Mouse (Mus musculus) megakaryocyte progenitor cell, adult 5-6 weeks (primary cell): Measurements from ENCODE around the gene B3gat3. TPM values are rescaled to one million over a fixed set of nuclear protein-coding genes. Genes with fewer than 3 reads are reported as not detected.
A peak's percentile ranks its signal among the peaks of the same experiment; 100 is the strongest.

ENCODE experiments used
- ATAC-seq: replicated peaks from 2 replicates; pipeline ENCODE4 v1.8.0; 2016; ENCODE audit warnings: mild to moderate bottlenecking, moderate TSS enrichment, inconsistent platforms; ENCODE audit not compliant: poor library complexity
- total RNA-seq, 2 experiments: library from RNA; stranded (forward) in 1 of 2; stranded (reverse) in 1 of 2; fragments of 157-497, 149-512 nt in 1 of 2; fragments of 200-1000 nt in 1 of 2; gene quantifications; 2 replicates each; pipeline versions ENCODE4 v1.2.3 to v1.2.4; 2015 to 2017

Gene B3gat3
- total RNA-seq, 2 experiments from 2014 or later: 12.7 to 21.6 TPM

GRCm38 (mm10) chr19:8975491-8975890 lies 55.3 kb downstream of the B3gat3 start:
- ATAC-seq: no peak

DNA sequence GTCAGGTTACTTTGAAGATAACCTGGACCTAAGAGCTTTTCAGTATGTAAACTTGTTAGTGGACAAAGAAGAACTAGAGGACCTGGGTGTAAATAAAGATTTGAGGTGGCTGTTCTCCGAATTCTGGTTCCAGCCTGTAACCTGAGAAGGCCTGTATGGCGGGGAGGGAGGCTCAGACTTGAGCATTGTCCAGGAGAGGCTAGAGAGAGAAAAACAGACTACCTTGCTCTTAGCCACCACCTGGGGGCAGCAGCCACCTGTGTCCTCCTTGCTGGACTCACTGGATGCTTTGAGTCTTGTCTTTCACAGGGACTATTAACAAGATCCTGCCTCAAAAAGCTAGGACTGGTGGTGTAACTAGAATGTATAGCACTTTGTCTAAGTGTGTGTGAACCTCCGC lies 56.4 kb downstream of the B3gat3 start:
- peak; percentile 62 for ATAC-seq

Other genes starting within 250 kb of the B3gat3 start
Only the 30 nearest of the 32 such genes appear.
- gene Wdr74, start 184.5 kb upstream of the B3gat3 start, total RNA-seq (2015): 111 and 112 TPM in 2 replicates
- gene Wdr74, start 184.5 kb upstream of the B3gat3 start, total RNA-seq (2017): 102 TPM in 2 replicates
- gene 1700092M07Rik, start 179.7 kb upstream of the B3gat3 start, total RNA-seq (2015): 1.2 and 4.4 TPM in 2 replicates
- not detected in 2 replicates for gene 1700092M07Rik, start 179.7 kb upstream of the B3gat3 start, total RNA-seq (2017)
- 32.5 and 45.3 TPM in 2 replicates for gene Stx5a, start 179.0 kb upstream of the B3gat3 start, total RNA-seq (2015)
- gene Stx5a, start 179.0 kb upstream of the B3gat3 start, total RNA-seq (2017): 54.1 and 54.8 TPM in 2 replicates
- 339 and 367 TPM in 2 replicates for gene Nxf1, start 163.3 kb upstream of the B3gat3 start, total RNA-seq (2015)
- gene Nxf1, start 163.3 kb upstream of the B3gat3 start, total RNA-seq (2017): 76.5 and 91.9 TPM in 2 replicates
- 64.4 and 69.2 TPM in 2 replicates for gene Tmem223, start 149.4 kb upstream of the B3gat3 start, total RNA-seq (2015)
- 36.2 and 37.0 TPM in 2 replicates for gene Tmem223, start 149.4 kb upstream of the B3gat3 start, total RNA-seq (2017)
- gene Tmem179b, start 145.9 kb upstream of the B3gat3 start, total RNA-seq (2015): 109 and 124 TPM in 2 replicates
- 73.9 and 87.1 TPM in 2 replicates for gene Tmem179b, start 145.9 kb upstream of the B3gat3 start, total RNA-seq (2017)
- 5.8 and 6.4 TPM in 2 replicates for gene Taf6l, start 134.0 kb upstream of the B3gat3 start, total RNA-seq (2015)
- gene Taf6l, start 134.0 kb upstream of the B3gat3 start, total RNA-seq (2017): 9.7 and 12.8 TPM in 2 replicates
- 142 and 164 TPM in 2 replicates for gene Polr2g, start 121.8 kb upstream of the B3gat3 start, total RNA-seq (2015)
- 68.1 and 83.9 TPM in 2 replicates for gene Polr2g, start 121.8 kb upstream of the B3gat3 start, total RNA-seq (2017)
- 1.8 and 2.8 TPM in 2 replicates for gene Zbtb3, start 117.8 kb upstream of the B3gat3 start, total RNA-seq (2015)
- 2.1 and 2.4 TPM in 2 replicates for gene Zbtb3, start 117.8 kb upstream of the B3gat3 start, total RNA-seq (2017)
- gene Ttc9c, start 101.0 kb upstream of the B3gat3 start, total RNA-seq (2015): 29.0 and 31.0 TPM in 2 replicates
- gene Ttc9c, start 101.0 kb upstream of the B3gat3 start, total RNA-seq (2017): 65.6 and 73.3 TPM in 2 replicates
- gene Hnrnpul2, start 100.4 kb upstream of the B3gat3 start, total RNA-seq (2015): 56.7 and 59.5 TPM in 2 replicates
- gene Hnrnpul2, start 100.4 kb upstream of the B3gat3 start, total RNA-seq (2017): 64.7 and 77.8 TPM in 2 replicates
- 0.76 TPM in 1 of 2 replicates, not detected in the other for gene AC129217.1, start 90.6 kb upstream of the B3gat3 start, total RNA-seq (2015)
- not detected in 2 replicates for gene AC129217.1, start 90.6 kb upstream of the B3gat3 start, total RNA-seq (2017)
- 58.3 and 63.4 TPM in 2 replicates for gene Bscl2, start 82.9 kb upstream of the B3gat3 start, total RNA-seq (2015)
- gene Bscl2, start 82.9 kb upstream of the B3gat3 start, total RNA-seq (2017): 28.8 and 31.6 TPM in 2 replicates
- 0.07 and 0.22 TPM in 2 replicates for gene Gng3, start 81.2 kb upstream of the B3gat3 start, total RNA-seq (2015)
- not detected in 2 replicates for gene Gng3, start 81.2 kb upstream of the B3gat3 start, total RNA-seq (2017)
- not detected in 2 replicates for gene Lrrn4cl, start 69.6 kb upstream of the B3gat3 start, total RNA-seq (2015)
- gene Lrrn4cl, start 69.6 kb upstream of the B3gat3 start, total RNA-seq (2017): 0.88 TPM in 1 of 2 replicates, not detected in the other
- 60.6 and 77.0 TPM in 2 replicates for gene Ubxn1, start 48.9 kb upstream of the B3gat3 start, total RNA-seq (2015)
- gene Ubxn1, start 48.9 kb upstream of the B3gat3 start, total RNA-seq (2017): 159 and 168 TPM in 2 replicates
- 44.4 and 46.0 TPM in 2 replicates for gene Uqcc3, start 39.5 kb upstream of the B3gat3 start, total RNA-seq (2015)
- gene Uqcc3, start 39.5 kb upstream of the B3gat3 start, total RNA-seq (2017): 93.0 and 118 TPM in 2 replicates
- 53.0 and 75.7 TPM in 2 replicates for gene Lbhd1, start 36.6 kb upstream of the B3gat3 start, total RNA-seq (2015)
- gene Lbhd1, start 36.6 kb upstream of the B3gat3 start, total RNA-seq (2017): 7.5 and 14.3 TPM in 2 replicates
- gene Gm49403, start 36.4 kb upstream of the B3gat3 start, total RNA-seq (2015): not detected in 2 replicates
- not detected in 2 replicates for gene Gm49403, start 36.4 kb upstream of the B3gat3 start, total RNA-seq (2017)
- 51.4 and 70.0 TPM in 2 replicates for gene 1810009A15Rik, start 31.5 kb upstream of the B3gat3 start, total RNA-seq (2015)
- 74.3 and 91.0 TPM in 2 replicates for gene 1810009A15Rik, start 31.5 kb upstream of the B3gat3 start, total RNA-seq (2017)
- gene Gm49416, start 31.4 kb upstream of the B3gat3 start, total RNA-seq (2015): 1.5 and 2.5 TPM in 2 replicates
- gene Gm49416, start 31.4 kb upstream of the B3gat3 start, total RNA-seq (2017): not detected in 2 replicates
- 12.9 and 16.8 TPM in 2 replicates for gene Ints5, start 27.4 kb upstream of the B3gat3 start, total RNA-seq (2015)
- 14.1 and 17.7 TPM in 2 replicates for gene Ints5, start 27.4 kb upstream of the B3gat3 start, total RNA-seq (2017)
- gene Ganab, start 22.3 kb upstream of the B3gat3 start, total RNA-seq (2015): 112 and 118 TPM in 2 replicates
- gene Ganab, start 22.3 kb upstream of the B3gat3 start, total RNA-seq (2017): 82.3 and 86.0 TPM in 2 replicates
- gene Rom1, start 9.0 kb downstream of the B3gat3 start, total RNA-seq (2015): 0.59 and 1.5 TPM in 2 replicates
- 0.54 and 0.88 TPM in 2 replicates for gene Rom1, start 9.0 kb downstream of the B3gat3 start, total RNA-seq (2017)
- gene Eml3, start 9.2 kb downstream of the B3gat3 start, total RNA-seq (2015): 12.0 and 14.9 TPM in 2 replicates
- gene Eml3, start 9.2 kb downstream of the B3gat3 start, total RNA-seq (2017): 20.1 and 36.0 TPM in 2 replicates
- gene Mta2, start 21.5 kb downstream of the B3gat3 start, total RNA-seq (2015): 57.9 and 63.7 TPM in 2 replicates
- 124 and 138 TPM in 2 replicates for gene Mta2, start 21.5 kb downstream of the B3gat3 start, total RNA-seq (2017)
- 6.2 and 8.7 TPM in 2 replicates for gene Tut1, start 33.5 kb downstream of the B3gat3 start, total RNA-seq (2015)
- 19.9 and 23.8 TPM in 2 replicates for gene Tut1, start 33.5 kb downstream of the B3gat3 start, total RNA-seq (2017)
- 1,162 and 1,182 TPM in 2 replicates for gene Eef1g, start 46.7 kb downstream of the B3gat3 start, total RNA-seq (2015)
- 754 and 796 TPM in 2 replicates for gene Eef1g, start 46.7 kb downstream of the B3gat3 start, total RNA-seq (2017)
- 6.5 and 10.6 TPM in 2 replicates for gene Ahnak, start 68.9 kb downstream of the B3gat3 start, total RNA-seq (2015)
- gene Ahnak, start 68.9 kb downstream of the B3gat3 start, total RNA-seq (2017): 11.7 and 17.2 TPM in 2 replicates
- gene Scgb1a1, start 167.6 kb downstream of the B3gat3 start, total RNA-seq (2015): not detected in 2 replicates
- not detected in 2 replicates for gene Scgb1a1, start 167.6 kb downstream of the B3gat3 start, total RNA-seq (2017)